Mouse (Mus musculus): ENCODE measurements around the gene Grip1.

Gene Grip1

DNA sequence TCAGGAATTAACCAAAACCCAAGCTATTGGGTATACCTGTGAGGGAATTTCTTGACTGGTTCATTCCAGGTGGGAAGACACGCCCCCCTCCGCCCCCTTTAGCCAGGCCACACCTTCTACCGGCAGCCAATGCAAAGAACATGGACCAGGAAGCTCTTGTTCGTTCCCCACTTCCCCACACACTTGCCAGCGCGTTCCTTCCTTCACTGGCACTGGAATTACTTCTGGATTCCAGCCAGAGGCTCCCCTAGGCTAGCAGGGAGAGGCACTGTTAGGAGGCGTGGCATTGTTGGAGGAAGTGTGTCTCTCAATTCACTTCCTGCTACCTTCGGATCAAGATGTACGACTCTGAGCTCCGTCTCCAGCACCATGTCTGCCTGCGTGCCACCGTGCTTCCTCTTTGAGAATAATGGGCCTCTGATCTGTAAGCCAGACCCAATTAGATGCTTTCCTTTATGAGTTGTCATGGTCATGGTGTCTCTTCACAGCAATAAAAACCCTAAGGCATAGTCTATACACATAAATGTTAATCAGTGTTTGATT is 682.5 kb downstream of the Grip1 start:
- DNase-seq (ENCODE audit: low spot score in 2 of 2), result no peak

Measured in frontal cortex, postnatal 10 days (tissue).